Mouse (Mus musculus): ENCODE results near the gene Atp6v0a2. TPM values are rescaled to one million over a fixed set of nuclear protein-coding genes. Genes with fewer than 3 reads are reported as not detected.
"Not testable (repeated sequence)": the region's sequence is repeated elsewhere in the genome, so short reads cannot be mapped to it uniquely, and the experiment has no call there.

Gene Atp6v0a2
- polyA plus RNA-seq (2015; fragmentation: Nextera tagmentation; extraction: Ambion mirVana): 38.5 and 51.4 TPM in 2 replicates

DNA sequence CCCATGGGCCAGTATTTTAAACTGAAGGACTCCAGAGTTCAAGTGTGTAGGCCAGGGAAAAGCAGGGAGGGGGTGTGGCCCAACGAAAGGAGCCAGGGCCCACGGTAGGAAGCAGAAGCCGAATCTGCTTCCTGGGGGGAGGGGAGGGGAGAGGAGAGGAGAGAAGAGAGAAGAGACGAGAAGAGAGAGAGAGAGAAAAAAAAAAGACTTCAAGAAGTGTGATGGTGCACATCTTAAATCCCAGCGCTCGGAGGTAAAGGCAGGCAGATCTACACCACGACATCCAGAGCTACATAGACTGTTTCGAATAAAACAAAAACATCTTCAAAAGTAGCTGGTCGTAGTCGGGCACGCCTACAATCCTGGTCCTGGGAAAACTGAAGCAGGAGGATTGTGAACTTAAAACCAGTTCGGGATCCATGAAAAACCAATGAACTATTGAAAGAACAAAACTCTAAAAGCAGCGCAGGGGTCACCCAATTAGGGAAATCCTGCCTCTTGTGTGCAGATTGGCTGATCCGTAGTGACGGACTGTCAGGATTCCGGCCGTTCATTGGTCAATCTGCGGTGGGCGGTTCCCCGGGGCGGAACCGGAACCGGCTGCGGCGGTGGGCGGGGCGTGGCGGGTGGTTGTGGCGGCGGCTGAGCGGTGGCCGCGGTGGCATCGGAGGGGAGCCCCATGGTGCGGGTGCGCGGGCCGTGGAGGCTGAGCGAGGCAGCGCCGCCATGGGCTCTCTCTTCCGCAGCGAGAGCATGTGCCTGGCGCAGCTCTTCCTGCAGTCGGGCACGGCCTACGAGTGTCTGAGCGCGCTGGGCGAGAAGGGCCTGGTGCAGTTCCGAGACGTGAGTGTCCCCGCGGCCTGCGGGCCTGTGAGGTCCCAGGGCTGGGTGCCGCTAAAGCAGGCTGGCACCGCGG lies at the start of gene Atp6v0a2:
Atp6v0a2 (plus strand) TSS at position 129 of the 916 bp plus-strand sequence.
- peak within 1 kb of the TSS; percentile 76 for H3K27ac ChIP-seq (replicated peaks)
- H3K27me3 ChIP-seq: no peaks in the 10 kb centered on the region
- H3K4me3 ChIP-seq: peak within 1 kb of the TSS; percentile 98
- peaks cover 30% of the 10 kb centered on the region for H3K36me3 ChIP-seq
- under 1% methylated on average over 53 of the region's 58 CpGs for WGBS
- peaks cover 22% of the 10 kb centered on the region for H3K4me1 ChIP-seq (replicated peaks)
- H3K4me2 ChIP-seq: peak within 1 kb of the TSS; percentile 96
- H3K9me3 ChIP-seq: no peaks in the 10 kb centered on the region
- ATAC-seq (ENCODE audit: low read depth): peak; percentile 96
- H3K9ac ChIP-seq: peak within 1 kb of the TSS; percentile 97

DNA sequence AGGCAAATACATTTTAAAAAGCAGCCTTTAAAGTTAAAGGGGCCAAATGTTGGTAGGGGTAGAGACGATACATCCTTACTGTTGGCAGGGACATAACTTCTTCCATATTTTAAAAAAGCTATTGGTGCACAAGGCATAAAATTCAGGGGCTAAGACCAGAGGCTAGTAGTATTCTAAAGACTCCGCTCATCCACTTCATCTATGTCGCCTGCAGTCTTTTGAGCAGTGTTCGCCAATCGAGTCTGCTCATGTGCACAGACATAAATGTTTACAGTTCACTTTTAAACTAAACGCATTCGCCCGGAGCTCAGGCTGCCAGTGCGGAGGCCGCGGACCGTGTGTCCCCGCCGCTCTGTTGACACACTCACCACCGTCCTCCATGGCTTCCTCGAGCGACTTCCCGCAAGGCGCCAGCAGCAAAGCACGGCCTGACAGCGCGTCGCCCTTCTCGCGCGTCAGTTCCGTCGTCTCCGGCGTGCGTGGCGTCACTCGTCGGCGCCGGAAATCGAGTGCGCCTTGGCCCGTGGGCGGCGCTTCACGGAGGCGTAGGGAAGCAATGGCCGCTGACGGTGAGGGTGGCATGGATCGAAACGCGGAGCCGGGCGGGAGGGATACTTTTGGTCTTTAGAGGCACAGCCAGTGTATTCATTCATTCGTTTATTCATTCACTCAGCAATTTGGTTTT lies 49.6 kb upstream of the Atp6v0a2 start, which contains the start of the genes Eif2b1 and Gtf2h3:
Eif2b1 (minus strand) TSS at position 499 of the 685 bp plus-strand sequence.
Gtf2h3 (plus strand) TSS at position 508 of the 685 bp plus-strand sequence.
- Histone ChIP-seq H3K4me2 (peak within 1 kb of the TSS; percentile 76), H3K27me3 (no peaks in the 10 kb centered on the region), H3K36me3 (peaks cover 53% of the 10 kb centered on the region), H3K9ac (peak within 1 kb of the TSS; percentile 82), H3K4me1 (replicated peaks) (peaks cover 34% of the 10 kb centered on the region), H3K4me3 (peak within 1 kb of the TSS; percentile 83), H3K27ac (replicated peaks) (peak within 1 kb of the TSS; percentile 68), H3K9me3 (no peaks in the 10 kb centered on the region)
- peak; percentile 94 for ATAC-seq (ENCODE audit: low read depth)
- 1% methylated on average over 51 of the region's 51 CpGs for WGBS

- H3K4me2 ChIP-seq: no peak overlapping the region
- no peak for ATAC-seq (ENCODE audit: low read depth)
- H3K36me3 ChIP-seq: peaks cover 52% of the 10 kb centered on the region
- no peaks in the 10 kb centered on the region for H3K27me3 ChIP-seq
- H3K4me1 ChIP-seq (replicated peaks): peaks cover 31% of the 10 kb centered on the region
- H3K27ac ChIP-seq (replicated peaks): no peak overlapping the region
- H3K9ac ChIP-seq: no peak overlapping the region
- WGBS: 91% methylated on average over 5 of the region's 5 CpGs
- no peaks in the 10 kb centered on the region for H3K9me3 ChIP-seq
- no peak overlapping the region for H3K4me3 ChIP-seq
Observed at GRCm38 (mm10) chr5:124582515-124582914, 45.9 kb upstream of the Atp6v0a2 start.

- Histone ChIP-seq H3K27me3 (no peaks in the 10 kb centered on the region), H3K4me1 (replicated peaks) (no peaks in the 10 kb centered on the region), H3K4me3 (no peak overlapping the region), H3K4me2 (no peak overlapping the region), H3K27ac (replicated peaks) (no peak overlapping the region), H3K9ac (no peak overlapping the region), H3K36me3 (peaks cover 85% of the 10 kb centered on the region), H3K9me3 (no peaks in the 10 kb centered on the region)
- WGBS: 94% methylated on average over 3 of the region's 3 CpGs
- no peak for ATAC-seq (ENCODE audit: low read depth)
Observed at GRCm38 (mm10) chr5:124592768-124593167, 35.6 kb upstream of the Atp6v0a2 start.

DNA sequence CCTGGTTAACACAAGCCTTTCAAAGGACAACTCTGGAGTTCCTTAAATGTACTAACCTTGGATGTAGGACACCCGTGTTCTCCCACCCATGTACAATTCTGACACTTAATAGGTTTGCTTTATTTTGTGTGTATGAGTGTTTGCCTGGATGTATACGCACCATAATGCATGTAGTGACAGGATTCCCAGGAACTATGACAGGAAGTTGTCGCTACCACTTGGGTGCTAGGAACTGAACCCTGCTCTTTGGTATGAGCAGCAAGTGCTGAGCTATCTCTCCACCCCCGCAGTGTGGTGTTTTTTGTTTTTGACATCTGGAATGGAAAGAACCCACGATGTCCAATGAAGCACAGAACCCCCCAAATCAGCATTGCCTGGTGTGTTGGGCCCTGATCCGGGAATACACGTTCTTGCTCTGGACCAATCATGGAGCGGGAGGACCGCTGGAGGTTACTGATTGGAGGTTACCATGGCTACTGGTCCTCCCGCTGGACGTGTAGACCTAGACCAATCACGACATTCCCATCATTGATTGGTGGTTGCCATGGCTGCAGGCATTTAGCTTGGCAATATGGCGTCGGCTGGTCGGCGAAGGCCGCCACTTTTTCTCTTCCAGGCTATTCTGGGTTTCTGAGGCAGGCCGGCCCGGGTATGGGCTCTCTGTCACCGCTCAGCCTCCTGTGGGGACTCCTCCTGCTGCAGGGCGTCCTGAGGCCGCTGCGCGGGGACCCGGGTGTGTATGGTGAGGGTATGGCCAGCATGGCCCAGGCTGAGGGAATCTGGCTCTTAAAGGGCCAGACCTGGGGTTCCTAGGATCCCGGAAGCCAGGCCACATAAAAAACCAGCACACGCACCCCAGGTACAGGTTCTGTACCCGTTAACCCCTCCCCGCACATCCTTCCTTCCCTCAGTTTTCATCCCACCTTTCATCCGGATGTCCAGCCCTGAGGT lies 29.9 kb upstream of the Atp6v0a2 start:
- H3K4me1 ChIP-seq (replicated peaks): peaks cover 17% of the 10 kb centered on the region
- WGBS: 7% methylated on average over 30 of the region's 30 CpGs
- peak overlapping the region; percentile 59 for H3K4me3 ChIP-seq
- peak; percentile 100 for ATAC-seq (ENCODE audit: low read depth)
- peak overlapping the region; percentile 71 for H3K9ac ChIP-seq
- H3K9me3 ChIP-seq: no peaks in the 10 kb centered on the region
- H3K4me2 ChIP-seq: peak overlapping the region; percentile 94
- no peaks in the 10 kb centered on the region for H3K27me3 ChIP-seq
- H3K36me3 ChIP-seq: peaks cover 43% of the 10 kb centered on the region
- peak overlapping the region; percentile 49; the same call in 1 of the 2 replicates for H3K27ac ChIP-seq (replicated peaks)

- Histone ChIP-seq H3K36me3 (peaks cover 40% of the 10 kb centered on the region), H3K4me2 (peak overlapping the region; percentile 94), H3K4me3 (peak overlapping the region; percentile 59; the same call in 1 of the 2 replicates), H3K4me1 (replicated peaks) (peaks cover 17% of the 10 kb centered on the region)
- H3K9me3 ChIP-seq; H3K27ac ChIP-seq (replicated peaks); H3K9ac ChIP-seq; ATAC-seq (ENCODE audit: low read depth); H3K27me3 ChIP-seq: not testable (repeated sequence)
- 67% methylated on average over 8 of the region's 8 CpGs for whole genome bisulfite sequencing
Observed at GRCm38 (mm10) chr5:124599726-124600125, 28.6 kb upstream of the Atp6v0a2 start.

- no peak for ATAC-seq (ENCODE audit: low read depth)
- peaks cover 24% of the 10 kb centered on the region for H3K36me3 ChIP-seq
- H3K9me3 ChIP-seq: no peaks in the 10 kb centered on the region
- H3K27me3 ChIP-seq: no peaks in the 10 kb centered on the region
- H3K4me3 ChIP-seq: no peak overlapping the region
- peaks cover 17% of the 10 kb centered on the region for H3K4me1 ChIP-seq (replicated peaks)
- H3K9ac ChIP-seq: no peak overlapping the region
- 73% methylated on average over 5 of the region's 5 CpGs for WGBS
- H3K27ac ChIP-seq (replicated peaks): no peak overlapping the region
- no peak overlapping the region for H3K4me2 ChIP-seq
Observed at GRCm38 (mm10) chr5:124602349-124602748, 26.0 kb upstream of the Atp6v0a2 start.

- H3K4me3 ChIP-seq: no peak overlapping the region
- H3K4me1 ChIP-seq (replicated peaks): peaks cover 9% of the 10 kb centered on the region
- no peak overlapping the region for H3K9ac ChIP-seq
- no peak overlapping the region for H3K4me2 ChIP-seq
- no peaks in the 10 kb centered on the region for H3K27me3 ChIP-seq
- no peaks in the 10 kb centered on the region for H3K9me3 ChIP-seq
- peaks cover 38% of the 10 kb centered on the region for H3K36me3 ChIP-seq
- no peak for ATAC-seq (ENCODE audit: low read depth)
- H3K27ac ChIP-seq (replicated peaks): no peak overlapping the region
- WGBS: 87% methylated on average over 4 of the region's 4 CpGs
Observed at GRCm38 (mm10) chr5:124604296-124604695, 24.1 kb upstream of the Atp6v0a2 start.

DNA sequence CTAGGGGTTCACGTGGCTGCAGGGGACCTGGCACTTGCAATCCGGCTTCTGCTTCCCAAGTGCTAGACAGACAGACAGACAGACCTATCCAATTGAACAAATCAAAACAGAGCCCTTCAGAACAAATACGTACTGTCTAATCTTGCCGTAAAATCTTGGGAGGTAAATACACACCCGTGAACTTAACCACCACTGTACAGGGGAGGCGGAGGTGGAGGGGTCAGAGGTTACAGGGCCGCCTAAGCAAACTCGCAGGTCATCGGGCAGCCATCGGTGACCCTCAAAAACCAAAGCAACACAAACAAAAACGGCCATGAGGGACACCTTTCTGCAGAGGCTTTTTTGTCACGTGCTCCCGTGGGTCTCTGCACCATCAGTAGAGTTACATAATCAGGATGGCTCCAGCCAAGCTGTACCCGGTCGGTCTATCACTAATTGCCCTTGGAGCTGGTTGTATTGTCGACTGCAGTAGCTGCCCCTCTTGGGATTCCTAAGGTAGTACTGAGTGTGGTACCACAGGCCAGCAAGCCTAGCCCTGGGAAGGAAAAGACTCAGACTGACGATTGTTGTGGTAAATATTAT lies 23.2 kb upstream of the Atp6v0a2 start:
- H3K27me3 ChIP-seq: no peaks in the 10 kb centered on the region
- no peaks in the 10 kb centered on the region for H3K9me3 ChIP-seq
- no peak overlapping the region for H3K27ac ChIP-seq (replicated peaks)
- H3K36me3 ChIP-seq: peaks cover 45% of the 10 kb centered on the region
- WGBS: 87% methylated on average over 17 of the region's 17 CpGs
- H3K4me1 ChIP-seq (replicated peaks): 0 out of 2 replicates have a peak, but pooled peaks cover under 1% of the 10 kb centered on the region
- H3K4me2 ChIP-seq: no peak overlapping the region
- H3K9ac ChIP-seq: no peak overlapping the region
- no peak overlapping the region for H3K4me3 ChIP-seq
- no peak for ATAC-seq (ENCODE audit: low read depth)

DNA sequence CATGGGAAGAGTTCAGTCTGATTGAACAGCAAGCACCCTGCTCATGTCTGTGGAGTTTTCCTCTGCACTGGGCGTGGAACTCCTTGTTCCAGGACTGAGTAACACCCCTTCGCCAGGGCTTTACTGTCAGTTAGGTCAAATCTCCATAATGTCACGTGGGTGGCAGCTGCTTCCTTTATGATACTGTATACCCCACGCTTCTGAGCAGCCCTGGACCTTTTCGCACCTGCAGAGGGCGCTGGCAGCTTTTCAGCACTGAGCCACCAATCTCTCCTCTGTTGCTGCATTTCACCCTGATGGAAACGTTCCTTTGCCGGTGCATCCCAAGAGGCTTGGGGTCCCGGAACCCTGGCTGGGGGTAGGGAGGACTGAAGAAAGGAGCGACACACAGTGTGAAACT lies 17.4 kb upstream of the Atp6v0a2 start:
- 71% methylated on average over 10 of the region's 10 CpGs for WGBS

DNA sequence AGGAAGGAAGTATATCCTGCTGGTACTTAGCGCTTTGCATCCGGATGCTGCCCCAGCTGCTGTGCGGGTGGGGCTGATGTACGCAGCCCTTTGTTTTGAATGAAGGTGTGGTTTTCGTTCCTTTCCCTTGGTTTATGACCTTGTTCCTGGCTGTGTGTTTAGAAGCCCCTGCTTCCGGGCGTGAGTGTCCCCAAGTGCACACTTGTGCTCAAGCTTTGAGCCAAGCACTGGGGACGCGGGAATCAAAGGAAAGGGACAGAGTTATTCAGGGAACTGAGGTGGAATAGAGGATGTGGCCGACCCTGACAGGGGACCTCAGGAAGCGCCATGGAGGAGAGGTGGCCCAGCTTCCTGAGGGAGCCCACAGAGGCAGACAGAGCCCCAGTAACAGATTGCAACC lies 13.7 kb upstream of the Atp6v0a2 start:
- Histone ChIP-seq H3K27ac (replicated peaks) (no peak overlapping the region), H3K4me3 (no peak overlapping the region), H3K9me3 (no peaks in the 10 kb centered on the region), H3K36me3 (peaks cover 71% of the 10 kb centered on the region), H3K4me2 (no peak overlapping the region), H3K4me1 (replicated peaks) (no peaks in the 10 kb centered on the region), H3K27me3 (no peaks in the 10 kb centered on the region), H3K9ac (no peak overlapping the region)
- no peak for ATAC-seq (ENCODE audit: low read depth)
- WGBS: 78% methylated on average over 11 of the region's 11 CpGs

More for the DNA sequence above, 17.4 kb upstream of the Atp6v0a2 start:
- no peaks in the 10 kb centered on the region for H3K27me3 ChIP-seq
- no peaks in the 10 kb centered on the region for H3K9me3 ChIP-seq
- no peak overlapping the region for H3K27ac ChIP-seq (replicated peaks)
- H3K4me1 ChIP-seq (replicated peaks): no peaks in the 10 kb centered on the region
- no peak for ATAC-seq (ENCODE audit: low read depth)
- no peak overlapping the region for H3K4me2 ChIP-seq
- peaks cover 62% of the 10 kb centered on the region for H3K36me3 ChIP-seq
- no peak overlapping the region for H3K9ac ChIP-seq
- H3K4me3 ChIP-seq: no peak overlapping the region

Data from neural tube, embryonic 13.5 days (tissue).